Comparison of ENCODE assay signal across 8 mouse cellular contexts in the genomic region with DNA sequence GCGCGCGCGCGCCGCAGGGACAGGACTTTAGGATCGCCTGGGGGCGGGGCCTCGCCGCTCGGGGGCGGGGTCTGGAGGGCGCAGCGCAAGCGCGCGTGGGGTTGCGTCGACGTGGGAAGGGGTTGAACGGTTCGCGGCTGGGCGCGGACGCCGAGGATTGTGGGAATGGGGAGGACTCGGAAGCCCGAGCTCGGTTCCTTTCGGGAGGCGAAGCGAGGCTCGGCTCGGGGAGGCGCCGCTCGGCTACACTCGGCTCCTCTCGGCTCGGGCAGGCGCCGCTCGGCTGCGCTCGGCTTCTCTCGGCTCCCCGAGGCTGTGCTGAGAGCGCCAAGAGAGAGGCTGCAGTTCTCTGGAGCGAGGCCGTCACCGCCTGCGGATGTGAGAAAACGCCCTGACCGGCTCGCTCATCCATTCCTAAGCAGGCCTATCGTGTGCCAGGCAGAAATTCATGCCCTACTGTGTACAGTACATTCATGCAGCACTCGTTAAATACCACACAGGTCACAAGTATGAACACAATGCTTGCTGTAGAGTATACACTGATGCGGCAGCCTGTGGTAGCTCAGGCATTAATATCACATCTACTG. TPM values are rescaled to one million over a fixed set of nuclear protein-coding genes. Genes with fewer than 3 reads are reported as not detected.
DNase-seq lines count a peak whose midpoint lies in the region; ATAC-seq and TF ChIP-seq lines count a peak whose summit lies in the region.

A gene (minus strand): TSS at position 30 of the 587 bp plus-strand sequence.

- no peaks in the 10 kb centered on the region for H3K9me3 ChIP-seq in CH12.LX (replicated peaks; ENCODE audit: low read length)
- no peaks in the 10 kb centered on the region for H3K9me3 ChIP-seq in forebrain, embryonic 11.5 days (ENCODE audit: control insufficient read depth, low read length)
- H3K9me3 ChIP-seq in heart, embryonic 16.5 days (replicated peaks; ENCODE audit: control insufficient read depth, low read length), result no peaks in the 10 kb centered on the region
- no peaks in the 10 kb centered on the region for H3K9me3 ChIP-seq in liver, embryonic 15.5 days (replicated peaks)
- H3K9me3 ChIP-seq in neural tube, embryonic 12.5 days, result no peaks in the 10 kb centered on the region

- WGBS in forebrain, embryonic 11.5 days, result 1% methylated on average over 57 of the region's 59 CpGs
- WGBS in heart, embryonic 16.5 days, result 1% methylated on average over 58 of the region's 59 CpGs
- 1% methylated on average over 56 of the region's 59 CpGs for whole genome bisulfite sequencing in liver, embryonic 15.5 days (ENCODE audit: insufficient replicate concordance)
- 2% methylated on average over 59 of the region's 59 CpGs for WGBS in neural tube, embryonic 12.5 days

- peaks cover 12% of the 10 kb centered on the region for H3K79me2 ChIP-seq in CH12.LX (replicated peaks; ENCODE audit: control insufficient read depth, extremely low read depth, insufficient read depth, poor library complexity, severe bottlenecking)

- dilution Hi-C loops in CH12.LX (cut with MboI; ENCODE audit: extremely low pct_ligation_motif_present, extremely low pct_unique_long_range_greater_than_20kb, low sequenced_read_pairs), result no loop called here

- H3K27me3 ChIP-seq in CH12.LX (replicated peaks), result peaks cover 5% of the 10 kb centered on the region
- no peaks in the 10 kb centered on the region; the same call in 1 of the 2 replicates for H3K27me3 ChIP-seq in forebrain, embryonic 11.5 days (ENCODE audit: control insufficient read depth, insufficient read depth, low read length)
- H3K27me3 ChIP-seq in heart, embryonic 16.5 days (ENCODE audit: control insufficient read depth, insufficient read depth, low read length), result no peaks in the 10 kb centered on the region
- no peaks in the 10 kb centered on the region for H3K27me3 ChIP-seq in liver, embryonic 15.5 days
- no peaks in the 10 kb centered on the region for H3K27me3 ChIP-seq in neural tube, embryonic 12.5 days (replicated peaks)

- peak; percentile 95 for DNase-seq in CH12.LX (ENCODE audit: extremely low read depth)
- DNase-seq in c-Kit-positive CD71-positive TER-119-negative erythroid progenitor cells, embryonic 14.5 days (ENCODE audit: low read depth), result peak; percentile 94
- peak; percentile 100 for DNase-seq in forebrain, embryonic 11.5 days (ENCODE audit: low spot score)
- peak; percentile 99 to 100 for DNase-seq in kidney, postnatal 36 days
- DNase-seq in telencephalon, adult 2 months (ENCODE audit: low read depth, low spot score), result peak; percentile 98

- peak within 1 kb of the TSS; percentile 73 to 100 (median 84) for H3K4me3 ChIP-seq in CH12.LX (replicated peaks in 1 of 3; ENCODE audit: low read depth in 2 of 3, low read length in 2 of 3, poor library complexity in 1 of 3)
- peak within 1 kb of the TSS; percentile 84 for H3K4me3 ChIP-seq in forebrain, embryonic 11.5 days (ENCODE audit: low read depth, low read length)
- peak within 1 kb of the TSS; percentile 68 for H3K4me3 ChIP-seq in heart, embryonic 16.5 days (ENCODE audit: low read length)
- H3K4me3 ChIP-seq in liver, embryonic 15.5 days (replicated peaks), result peak within 1 kb of the TSS; percentile 84
- peak within 1 kb of the TSS; percentile 92 for H3K4me3 ChIP-seq in neural tube, embryonic 12.5 days

- peak; percentile 95 for ATAC-seq in forebrain, embryonic 11.5 days (replicated peaks; ENCODE audit: low FRiP score)
- ATAC-seq in heart, embryonic 16.5 days (replicated peaks; ENCODE audit: extremely low read depth, insufficient read depth, low FRiP score), result peak; percentile 94
- peak; percentile 87 for ATAC-seq in liver, embryonic 15.5 days (ENCODE audit: insufficient read depth)
- peak; percentile 96 for ATAC-seq in neural tube, embryonic 12.5 days (ENCODE audit: low FRiP score, low read depth)

- peak within 1 kb of the TSS; percentile 98 for H3K9ac ChIP-seq in CH12.LX (ENCODE audit: insufficient read depth, low read depth)
- peak within 1 kb of the TSS; percentile 89 for H3K9ac ChIP-seq in forebrain, embryonic 11.5 days (ENCODE audit: low read length)
- peak within 1 kb of the TSS; percentile 94 for H3K9ac ChIP-seq in heart, embryonic 16.5 days (ENCODE audit: low read length)
- peak within 1 kb of the TSS; percentile 88 for H3K9ac ChIP-seq in liver, embryonic 15.5 days
- peak within 1 kb of the TSS; percentile 92 for H3K9ac ChIP-seq in neural tube, embryonic 12.5 days

- no peak for TF ChIP-seq EP300 in CH12.LX (IDR thresholded peaks at IDR 0.05; ENCODE audit: low read length)

- H3K27ac ChIP-seq in CH12.LX (ENCODE audit: insufficient read depth, low read depth), result peak within 1 kb of the TSS; percentile 66; the same call in 1 of the 2 replicates
- H3K27ac ChIP-seq in forebrain, embryonic 11.5 days (ENCODE audit: low read depth, low read length), result peak within 1 kb of the TSS; percentile 31; the same call in 1 of the 2 replicates
- peak within 1 kb of the TSS; percentile 76 for H3K27ac ChIP-seq in heart, embryonic 16.5 days (ENCODE audit: low read length)
- H3K27ac ChIP-seq in liver, embryonic 15.5 days (replicated peaks), result peak within 1 kb of the TSS; percentile 94
- H3K27ac ChIP-seq in neural tube, embryonic 12.5 days, result peak within 1 kb of the TSS; percentile 70

- peak; percentile 66; the same call in 1 of the 2 replicates for TF ChIP-seq POLR2A in CH12.LX (IDR thresholded peaks at IDR 0.05; ENCODE audit: low read depth, low read length)

- H3K36me3 ChIP-seq in CH12.LX (replicated peaks in 1 of 2; ENCODE audit: control insufficient read depth in 1 of 2, insufficient read depth in 1 of 2, low read length in 1 of 2), result peaks cover 0 to 30% of the 10 kb centered on the region in 2 experiments
- H3K36me3 ChIP-seq in forebrain, embryonic 11.5 days (ENCODE audit: control insufficient read depth, insufficient read depth, low read length), result no peaks in the 10 kb centered on the region
- no peaks in the 10 kb centered on the region for H3K36me3 ChIP-seq in heart, embryonic 16.5 days (ENCODE audit: control insufficient read depth, insufficient read depth)
- H3K36me3 ChIP-seq in liver, embryonic 15.5 days (replicated peaks), result 0 out of 2 replicates have a peak, but pooled peaks cover 4% of the 10 kb centered on the region
- no peaks in the 10 kb centered on the region for H3K36me3 ChIP-seq in neural tube, embryonic 12.5 days

- TF ChIP-seq CTCF in CH12.LX (conservative IDR thresholded peaks at IDR 0.05 in 1 of 2, IDR thresholded peaks at IDR 0.05 in 1 of 2; ENCODE audit: low read depth in 2 of 2, low read length in 2 of 2), result no peak

- H3K4me1 ChIP-seq in CH12.LX (ENCODE audit: control insufficient read depth in 1 of 2, insufficient read depth in 2 of 2), result peaks cover 7 to 43% of the 10 kb centered on the region in 2 experiments; a peak in 3 of 4 replicates
- peaks cover 19% of the 10 kb centered on the region for H3K4me1 ChIP-seq in forebrain, embryonic 11.5 days (replicated peaks; ENCODE audit: control insufficient read depth, insufficient read depth, low read length)
- peaks cover 34% of the 10 kb centered on the region for H3K4me1 ChIP-seq in heart, embryonic 16.5 days (ENCODE audit: control insufficient read depth, insufficient read depth, low read length)
- peaks cover 71% of the 10 kb centered on the region for H3K4me1 ChIP-seq in liver, embryonic 15.5 days (replicated peaks)
- H3K4me1 ChIP-seq in neural tube, embryonic 12.5 days, result peaks cover 38% of the 10 kb centered on the region

- H3K4me2 ChIP-seq in CH12.LX (ENCODE audit: insufficient read depth, low read depth, poor library complexity, severe bottlenecking), result peak within 1 kb of the TSS; percentile 48
- peak within 1 kb of the TSS; percentile 91 for H3K4me2 ChIP-seq in forebrain, embryonic 11.5 days (ENCODE audit: low read depth, low read length, severe bottlenecking)
- H3K4me2 ChIP-seq in heart, embryonic 16.5 days (ENCODE audit: low read depth, low read length), result peak within 1 kb of the TSS; percentile 96
- H3K4me2 ChIP-seq in liver, embryonic 15.5 days, result peak within 1 kb of the TSS; percentile 95
- peak within 1 kb of the TSS; percentile 99 for H3K4me2 ChIP-seq in neural tube, embryonic 12.5 days (replicated peaks)

- no peak for TF ChIP-seq RAD21 in CH12.LX (IDR thresholded peaks at IDR 0.05; ENCODE audit: low read depth, low read length)

- in situ Hi-C loops in CH12.LX (cut with MboI; ENCODE audit: low pct_ligation_motif_present, low pct_unique_long_range_greater_than_20kb, low sequenced_read_pairs), result no loop called here

TF ChIP-seq in CH12.LX, 34 proteins besides CTCF, POLR2A, EP300 and RAD21:
- TF ChIP-seq ELF1 (IDR thresholded peaks at IDR 0.05; ENCODE audit: low read depth, low read length) (peak; percentile 61), HCFC1 (IDR thresholded peaks at IDR 0.05; ENCODE audit: low read depth, low read length) (peak; percentile 63; the same call in 1 of the 2 replicates), MEF2A (IDR thresholded peaks at IDR 0.05; ENCODE audit: borderline replicate concordance, low read depth, low read length) (0 out of 2 replicates have a peak, but pooled peaks have one; percentile 16), MYC (IDR thresholded peaks at IDR 0.05; ENCODE audit: low read depth, low read length) (no peak), NELFE (IDR thresholded peaks at IDR 0.05; ENCODE audit: low read depth, low read length) (peak; percentile 54), ZKSCAN1 (IDR thresholded peaks at IDR 0.05; ENCODE audit: borderline replicate concordance, low read depth, low read length) (peak; percentile 95), NRF1 (IDR thresholded peaks at IDR 0.05; ENCODE audit: low read depth, low read length) (peak; percentile 92), IRF4 (IDR thresholded peaks at IDR 0.05; ENCODE audit: low read depth, low read length) (peak; percentile 30; the same call in 1 of the 2 replicates), UBTF (IDR thresholded peaks at IDR 0.05; ENCODE audit: low read depth, low read length) (no peak), MXI1 (IDR thresholded peaks at IDR 0.05; ENCODE audit: low read depth, low read length) (no peak; the same call in 1 of the 2 replicates), MAFK (IDR thresholded peaks at IDR 0.05; ENCODE audit: insufficient replicate concordance, low read length) (no peak), MAX (IDR thresholded peaks at IDR 0.05; ENCODE audit: low read length) (peak; percentile 29; the same call in 1 of the 2 replicates), SMC3 (IDR thresholded peaks at IDR 0.05; ENCODE audit: low read depth, low read length) (no peak), KAT2A (IDR thresholded peaks at IDR 0.05; ENCODE audit: insufficient replicate concordance, low read length) (0 out of 2 replicates have a peak, but pooled peaks have one; percentile 25)

RNA-seq across cellular contexts. Expression of the gene that starts here (rescaled TPM):
- total RNA-seq in CH12.LX (2012; rRNA removed) (7.2 and 9.0 TPM in 2 replicates), CH12.LX (2014; rRNA removed) (4.1 and 4.3 TPM in 2 replicates)
- 6.9 and 8.7 TPM in 2 replicates for polyA plus RNA-seq in CH12.LX (2012; ENCODE audit: insufficient read length, low read depth)
- 77.1 and 84.5 TPM in 2 replicates for polyA plus RNA-seq in forebrain, embryonic 11.5 days (2014; fragmentation: Nextera tagmentation; extraction: Ambion mirVana)
- 57.4 and 59.7 TPM in 2 replicates for polyA plus RNA-seq in heart, embryonic 16.5 days (2015; fragmentation: Nextera tagmentation; extraction: Ambion mirVana)
- 20.3 and 24.6 TPM in 2 replicates for polyA plus RNA-seq in liver, embryonic 15.5 days (2015; fragmentation: Nextera tagmentation; extraction: Ambion mirVana)
- 77.6 and 78.3 TPM in 2 replicates for polyA plus RNA-seq in neural tube, embryonic 12.5 days (2016; fragmentation: Nextera tagmentation; extraction: Ambion mirVana)

Comparison
In these comparisons a context has a peak if more than half of its experiments do, and no peak if none do; other contexts are left out.
1. Peak in every context shown above with its lines: DNase-seq, ATAC-seq, H3K4me3 ChIP-seq and H3K27ac ChIP-seq.
2. H3K27ac ChIP-seq: peak in every context shown above with its lines; median percentile 94 in liver, embryonic 15.5 days; 76 in heart, embryonic 16.5 days; 70 in neural tube, embryonic 12.5 days; 66 in CH12.LX; 31 in forebrain, embryonic 11.5 days.
3. H3K4me2 ChIP-seq: peak in every context shown above with its lines; median percentile 99 in neural tube, embryonic 12.5 days; 96 in heart, embryonic 16.5 days; 95 in liver, embryonic 15.5 days; 91 in forebrain, embryonic 11.5 days; 48 in CH12.LX.